Mouse (Mus musculus) erythroblast, embryonic 14.5 days (primary cell): Measurements from ENCODE around the gene Lifr. TPM values are rescaled to one million over a fixed set of nuclear protein-coding genes. Genes with fewer than 3 reads are reported as not detected.

Experiments
- H3K27me3 ChIP-seq: 2 replicates; pipeline ENCODE4 v1.6.1; 2012; ENCODE audit warnings: inconsistent platforms; ENCODE audit not compliant: control insufficient read depth
- H3K36me3 ChIP-seq: 2 replicates; pipeline ENCODE4 v1.6.1; 2012; ENCODE audit warnings: mild to moderate bottlenecking, inconsistent platforms; ENCODE audit not compliant: control insufficient read depth
- H3K4me1 ChIP-seq: 2 replicates; pipeline ENCODE4 v1.6.1; 2012; ENCODE audit warnings: inconsistent platforms; ENCODE audit not compliant: control insufficient read depth
- H3K4me3 ChIP-seq: replicated peaks from 2 replicates; pipeline ENCODE3; 2012; ENCODE audit warnings: moderate library complexity, mild to moderate bottlenecking, inconsistent platforms
- H3K9me3 ChIP-seq: 2 replicates; pipeline ENCODE4 v1.6.1; 2012; ENCODE audit warnings: low read length, inconsistent platforms, mixed read lengths; ENCODE audit not compliant: control insufficient read depth
- GATA1 ChIP-seq: IDR thresholded peaks from 2 replicates; pipeline ENCODE4 v1.6.1; 2012; ENCODE audit warnings: low read length, inconsistent platforms, mixed read lengths
- TAL1 ChIP-seq: IDR thresholded peaks from 3 replicates; pipeline ENCODE4 v1.6.1; 2012; ENCODE audit warnings: low read length, inconsistent platforms, mixed read lengths
- polyA plus RNA-seq: library from polyadenylated mRNA; stranded (reverse); fragments of >175 nt; gene quantifications from 2 replicates; pipeline ENCODE4 v1.2.3, GENCODE M21; 2012

Lifr gene
- polyA plus RNA-seq, 1 experiment, result not detected

GRCm38 (mm10) chr15:7075185-7075584, 15.2 kb upstream of the Lifr start:
- TF ChIP-seq GATA1, result no peak
- no peak for TF ChIP-seq TAL1
- Histone ChIP-seq H3K4me1 (no peaks in the 10 kb centered on the region), H3K9me3 (no peaks in the 10 kb centered on the region)

DNA sequence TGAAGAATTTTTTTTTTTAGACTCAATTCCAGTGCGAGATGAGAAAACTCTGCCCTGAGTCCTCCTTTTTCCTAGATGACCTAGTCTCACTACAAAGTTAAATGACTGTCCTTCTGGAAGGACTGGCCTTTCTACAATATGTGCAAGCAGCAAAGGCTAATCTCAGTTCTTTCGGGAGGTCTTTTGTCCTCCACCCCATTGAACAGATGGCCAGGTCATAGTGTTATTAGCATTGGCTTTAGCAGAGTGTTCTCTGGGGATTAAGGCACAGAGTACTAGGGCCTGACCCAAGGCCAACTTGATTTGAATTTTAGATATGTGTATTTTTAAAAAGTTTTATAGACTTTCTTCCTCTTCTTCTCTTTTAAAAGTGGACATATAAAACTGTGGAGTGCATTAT, 12.1 kb upstream of the Lifr start:
- H3K4me1 ChIP-seq, result no peaks in the 10 kb centered on the region
- TF ChIP-seq TAL1, result no peak
- no peak for TF ChIP-seq GATA1
- no peaks in the 10 kb centered on the region for H3K36me3 ChIP-seq
- H3K4me3 ChIP-seq, result no peak overlapping the region
- no peaks in the 10 kb centered on the region for H3K9me3 ChIP-seq
- no peaks in the 10 kb centered on the region for H3K27me3 ChIP-seq

More at GRCm38 (mm10) chr15:7075185-7075584, 15.2 kb upstream of the Lifr start:
- Histone ChIP-seq H3K4me3 (no peak overlapping the region), H3K27me3 (no peaks in the 10 kb centered on the region), H3K36me3 (no peaks in the 10 kb centered on the region)

DNA sequence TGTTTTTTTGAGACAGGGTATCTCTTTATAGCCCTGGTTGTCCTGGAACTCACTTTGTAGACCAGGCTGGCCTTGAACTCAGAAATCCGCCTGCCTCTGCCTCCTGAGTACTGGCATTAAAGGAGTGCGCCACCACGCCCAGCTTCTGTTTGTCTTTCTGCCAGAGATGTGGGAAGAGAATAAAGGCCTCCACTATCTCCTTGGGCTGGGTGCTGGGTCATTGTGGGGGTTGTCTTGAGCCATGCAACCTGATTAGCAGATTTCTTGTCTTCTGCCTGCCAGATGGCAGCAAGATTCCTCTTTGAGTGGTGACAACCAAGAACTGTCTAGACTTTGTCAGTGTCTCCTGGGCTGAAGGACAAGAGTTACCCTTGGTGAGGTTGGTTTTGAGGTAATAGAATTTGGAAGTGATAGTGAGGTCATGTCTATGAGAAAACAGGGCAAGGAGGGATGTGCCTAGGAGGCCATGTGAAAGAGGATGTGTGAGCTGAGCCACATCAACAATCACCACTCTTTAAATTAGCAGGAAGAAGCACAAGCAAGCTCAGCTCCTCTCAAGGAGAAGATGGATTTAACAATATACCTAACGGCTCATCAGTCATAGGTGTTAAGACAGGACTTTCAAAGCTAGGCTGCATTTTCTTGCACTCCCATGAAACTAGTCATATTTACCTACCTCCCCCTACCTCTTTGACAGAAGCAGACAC, 10.6 kb upstream of the Lifr start:
- TF ChIP-seq TAL1 (no peak), GATA1 (no peak)
- no peak overlapping the region for H3K4me3 ChIP-seq

DNA sequence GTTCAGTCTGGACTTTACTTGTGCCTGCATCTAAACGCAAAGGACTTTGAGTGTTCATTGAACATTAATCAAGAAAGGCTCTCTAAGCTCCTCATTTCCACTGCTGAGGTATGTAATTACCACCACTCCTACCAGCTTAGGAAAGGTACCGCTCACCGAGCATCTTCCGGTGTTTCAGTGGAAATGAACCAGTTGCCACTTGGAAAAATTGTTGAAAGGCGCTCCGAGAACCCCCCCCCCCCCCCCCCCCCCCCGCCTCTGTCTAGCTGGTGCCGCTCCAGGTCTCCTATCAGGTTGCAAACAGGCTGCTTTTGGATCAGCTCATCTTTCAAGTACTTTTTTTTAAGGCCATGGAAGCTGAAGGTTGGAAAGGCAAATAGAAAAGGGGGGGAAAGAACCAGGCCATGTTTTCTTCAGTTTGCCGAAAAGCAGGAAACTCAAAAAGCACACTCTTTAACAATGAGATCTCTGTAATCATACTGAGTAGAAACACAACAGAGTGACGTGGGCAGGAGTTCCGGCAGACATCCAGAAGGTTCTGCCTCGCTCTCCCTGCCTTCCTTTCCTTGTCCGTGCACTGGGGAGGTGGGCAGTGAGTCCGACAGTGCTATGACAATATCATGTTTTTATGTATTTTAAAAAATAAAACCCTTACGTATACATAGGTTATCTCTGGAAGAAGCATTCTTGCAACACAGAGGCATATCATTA, 9.3 kb upstream of the Lifr start:
- Histone ChIP-seq H3K27me3 (no peaks in the 10 kb centered on the region), H3K36me3 (no peaks in the 10 kb centered on the region), H3K9me3 (no peaks in the 10 kb centered on the region), H3K4me1 (no peaks in the 10 kb centered on the region), H3K4me3 (no peak overlapping the region)
- TF ChIP-seq TAL1, result no peak
- no peak for TF ChIP-seq GATA1

More for the DNA sequence above, 10.6 kb upstream of the Lifr start:
- Histone ChIP-seq H3K4me1 (no peaks in the 10 kb centered on the region), H3K36me3 (no peaks in the 10 kb centered on the region), H3K9me3 (no peaks in the 10 kb centered on the region), H3K27me3 (no peaks in the 10 kb centered on the region)

DNA sequence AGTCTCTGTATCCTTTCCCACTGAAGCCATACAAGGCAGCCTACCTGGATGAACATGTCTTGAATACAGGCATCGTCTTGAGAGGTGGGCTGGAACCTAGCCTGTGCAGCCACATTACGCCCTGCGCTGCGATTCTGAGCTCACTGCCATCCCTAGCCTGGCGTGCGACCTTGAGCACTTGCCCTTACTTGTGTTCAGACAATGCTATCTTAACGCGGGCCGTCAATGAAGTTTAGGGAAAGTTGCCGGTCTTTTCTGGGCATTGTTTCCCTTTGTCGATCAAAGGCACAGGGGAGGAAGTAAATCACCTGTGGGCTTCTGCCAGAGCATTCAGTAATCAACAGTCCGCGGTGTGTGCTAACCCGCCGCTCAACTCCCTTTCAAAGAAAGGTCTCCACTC, 8.6 kb upstream of the Lifr start:
- no peaks in the 10 kb centered on the region for H3K9me3 ChIP-seq
- H3K36me3 ChIP-seq, result no peaks in the 10 kb centered on the region
- TF ChIP-seq TAL1, result no peak
- TF ChIP-seq GATA1, result no peak
- no peak overlapping the region for H3K4me3 ChIP-seq
- H3K4me1 ChIP-seq, result no peaks in the 10 kb centered on the region
- H3K27me3 ChIP-seq, result no peaks in the 10 kb centered on the region

- Histone ChIP-seq H3K36me3 (no peaks in the 10 kb centered on the region), H3K4me1 (no peaks in the 10 kb centered on the region), H3K4me3 (no peak overlapping the region), H3K27me3 (no peaks in the 10 kb centered on the region), H3K9me3 (no peaks in the 10 kb centered on the region)
- TF ChIP-seq TAL1 (no peak), GATA1 (no peak)
These were observed 7.5 kb upstream of the Lifr start for GRCm38 (mm10) chr15:7082901-7083300.

DNA sequence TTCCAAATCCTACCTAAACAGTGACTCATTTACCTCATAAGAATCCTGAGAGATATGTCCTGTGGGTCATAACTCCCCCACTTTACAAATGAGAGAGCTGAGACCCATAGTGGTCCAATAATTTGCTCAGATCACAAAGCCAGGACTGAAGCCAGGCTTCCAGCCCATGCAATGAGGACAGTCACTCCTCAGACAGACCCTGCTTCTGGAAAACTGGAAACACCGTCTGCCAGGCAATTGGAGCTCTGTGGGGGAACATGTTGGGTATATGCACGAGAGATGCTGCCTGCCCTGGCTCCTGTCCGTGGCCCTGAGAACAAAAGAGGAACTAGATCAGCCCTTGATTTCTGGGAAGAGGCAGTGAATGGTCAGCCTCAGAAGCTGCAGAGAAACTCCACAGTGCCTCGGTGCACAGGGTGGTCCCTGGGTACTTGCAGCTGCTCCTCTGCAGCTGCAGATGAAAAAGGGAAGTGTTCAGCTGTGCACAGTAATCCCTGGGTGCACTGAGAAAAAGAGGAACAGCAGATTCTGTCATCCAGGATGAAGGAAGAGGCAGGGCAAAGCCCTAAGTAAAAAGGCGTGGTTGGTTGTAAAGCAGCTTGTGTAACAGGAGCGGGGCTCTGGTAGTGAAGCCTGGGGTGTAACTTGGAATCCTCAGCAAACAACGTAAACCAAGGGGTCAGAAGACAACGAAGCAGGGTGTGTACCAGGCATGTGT, 5.5 kb upstream of the Lifr start:
- Histone ChIP-seq H3K4me1 (no peaks in the 10 kb centered on the region), H3K9me3 (no peaks in the 10 kb centered on the region), H3K36me3 (no peaks in the 10 kb centered on the region), H3K27me3 (no peaks in the 10 kb centered on the region), H3K4me3 (no peak overlapping the region)
- TF ChIP-seq GATA1 (no peak), TAL1 (no peak)

- Histone ChIP-seq H3K27me3 (no peaks in the 10 kb centered on the region), H3K9me3 (no peaks in the 10 kb centered on the region), H3K4me3 (no peak overlapping the region), H3K36me3 (no peaks in the 10 kb centered on the region), H3K4me1 (no peaks in the 10 kb centered on the region)
- TF ChIP-seq TAL1 (no peak), GATA1 (no peak)
These were observed 1.7 kb upstream of the Lifr start for GRCm38 (mm10) chr15:7088691-7089090.

DNA sequence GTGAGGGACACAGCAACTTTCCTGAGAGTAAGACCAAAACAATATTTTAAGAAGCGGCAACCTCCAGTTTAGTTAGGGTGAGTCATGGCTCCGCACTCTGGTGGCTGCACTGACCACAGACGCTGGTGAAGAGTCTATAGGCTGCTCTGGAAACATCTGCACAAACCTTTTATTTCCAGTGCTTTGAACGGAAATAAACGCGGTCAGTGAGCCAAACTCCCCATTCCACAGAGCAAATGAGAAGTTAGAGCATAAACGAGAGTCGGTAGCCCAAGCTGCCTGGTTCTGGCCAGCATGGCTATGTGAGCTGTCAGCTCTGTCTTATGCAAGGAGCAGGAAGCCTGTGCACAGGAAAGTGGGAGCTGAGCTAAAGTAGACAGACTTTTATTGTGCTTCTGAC, 1.9 kb downstream of the Lifr start:
- TF ChIP-seq GATA1, result no peak
- TF ChIP-seq TAL1, result no peak
- H3K27me3 ChIP-seq, result no peaks in the 10 kb centered on the region
- H3K4me1 ChIP-seq, result no peaks in the 10 kb centered on the region
- no peak overlapping the region for H3K4me3 ChIP-seq
- H3K9me3 ChIP-seq, result no peaks in the 10 kb centered on the region
- no peaks in the 10 kb centered on the region for H3K36me3 ChIP-seq
